Mouse (Mus musculus): ENCODE results near the gene Cracr2b. TPM values are rescaled to one million over a fixed set of nuclear protein-coding genes. Genes with fewer than 3 reads are reported as not detected.

The Cracr2b gene
- total and polyA plus RNA-seq, 3 experiments: not detected

DNA sequence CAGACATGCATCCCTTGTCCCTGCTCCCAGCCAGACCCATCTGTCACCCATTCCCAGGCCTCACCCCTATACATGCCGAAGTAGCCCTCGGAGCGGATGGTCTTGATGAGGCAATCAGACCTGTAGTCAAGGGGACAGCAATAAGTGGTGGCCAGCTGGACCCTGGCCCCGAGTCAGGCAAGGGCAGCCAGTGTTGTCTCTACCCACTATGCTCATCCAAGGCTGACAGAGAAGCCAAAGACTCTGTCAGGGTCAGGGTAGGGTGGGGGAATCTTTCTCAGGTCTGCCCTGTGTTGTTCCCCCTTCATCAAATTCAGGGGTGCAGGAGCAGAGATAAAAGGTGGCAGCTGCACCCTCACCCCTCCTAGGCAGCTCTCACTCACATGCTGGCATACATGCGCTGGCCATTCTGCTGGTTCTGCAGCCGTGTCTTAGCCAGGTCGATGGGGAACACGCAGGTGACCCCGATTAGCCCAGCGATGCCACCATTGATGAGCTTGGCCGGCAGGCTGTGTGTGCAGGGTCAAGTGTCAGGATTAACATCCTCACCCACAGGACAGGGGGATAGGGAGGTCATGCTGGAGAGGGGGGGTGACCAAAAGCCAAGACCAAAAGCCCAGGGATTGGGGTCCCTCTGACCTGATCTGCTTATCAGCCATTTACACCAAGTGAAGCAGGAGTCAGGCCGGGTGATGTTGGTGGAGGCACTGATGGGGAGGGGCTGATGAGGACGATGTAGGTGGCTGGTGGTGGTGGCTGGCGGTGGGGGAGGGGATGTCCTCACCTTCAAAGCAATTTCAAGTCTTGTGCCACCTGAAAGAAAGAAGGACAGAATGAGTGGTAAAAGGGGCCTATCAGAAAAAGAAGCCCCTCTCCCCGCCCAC lies 27.1 kb upstream of the Cracr2b start:
- Histone ChIP-seq H3K4me3 (replicated peaks in 1 of 3; ENCODE audit: low read depth in 2 of 3, low read length in 2 of 3, poor library complexity in 1 of 3) (peak overlapping the region; percentile 50 to 65 (median 55)), H3K9ac (ENCODE audit: insufficient read depth, low read depth) (no peak overlapping the region), H3K4me2 (ENCODE audit: insufficient read depth, low read depth, poor library complexity, severe bottlenecking) (peak overlapping the region; percentile 92; the same call in 1 of the 2 replicates), H3K79me2 (replicated peaks; ENCODE audit: control insufficient read depth, extremely low read depth, insufficient read depth, poor library complexity, severe bottlenecking) (peaks cover 12% of the 10 kb centered on the region), H3K9me3 (replicated peaks; ENCODE audit: low read length) (no peaks in the 10 kb centered on the region), H3K36me3 (replicated peaks in 1 of 2; ENCODE audit: control insufficient read depth in 1 of 2, insufficient read depth in 1 of 2, low read length in 1 of 2) (peaks cover 49 to 62% of the 10 kb centered on the region in 2 experiments), H3K27me3 (replicated peaks) (no peaks in the 10 kb centered on the region), H3K4me1 (ENCODE audit: control insufficient read depth in 1 of 2, insufficient read depth in 2 of 2) (peaks cover 17 to 35% of the 10 kb centered on the region in 2 experiments), H3K27ac (ENCODE audit: insufficient read depth, low read depth) (no peak overlapping the region)
- dilution Hi-C loops (cut with MboI; ENCODE audit: extremely low pct_ligation_motif_present, extremely low pct_unique_long_range_greater_than_20kb, low sequenced_read_pairs) (no loop called here), in situ Hi-C loops (cut with MboI; ENCODE audit: low pct_ligation_motif_present, low pct_unique_long_range_greater_than_20kb, low sequenced_read_pairs) (no loop called here)
- DNase-seq (ENCODE audit: extremely low read depth): no peak
- TF ChIP-seq ELF1 (IDR thresholded peaks at IDR 0.05; ENCODE audit: low read depth, low read length) (no peak), TBP (conservative IDR thresholded peaks at IDR 0.05; ENCODE audit: low read depth, low read length) (no peak), JUN (IDR thresholded peaks at IDR 0.05; ENCODE audit: insufficient read depth, low read depth, low read length) (no peak), MAX (IDR thresholded peaks at IDR 0.05; ENCODE audit: low read length) (no peak), SIN3A (IDR thresholded peaks at IDR 0.05; ENCODE audit: low read length) (no peak), POLR2AphosphoS2 (IDR thresholded peaks at IDR 0.05; ENCODE audit: low read depth, low read length) (no peak)

DNA sequence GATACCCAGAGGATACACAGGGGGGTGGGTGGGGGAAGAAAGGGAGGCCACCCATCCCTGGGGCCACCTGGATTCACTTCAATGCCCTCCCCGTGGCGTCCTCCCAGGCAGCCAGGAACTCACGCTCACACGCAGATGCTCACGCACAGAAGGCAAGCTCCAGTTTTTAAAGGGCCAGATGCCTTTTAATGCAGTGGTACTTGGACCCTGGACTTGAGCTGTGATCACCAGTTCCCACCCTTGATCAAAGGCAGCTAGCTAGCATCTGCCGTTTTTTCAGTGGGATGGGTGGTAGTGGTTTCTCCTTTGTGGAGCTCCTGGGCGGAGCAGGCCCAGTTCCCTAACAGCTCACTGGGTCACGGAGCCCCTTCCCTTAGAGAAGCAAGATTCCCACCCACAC lies 26.4 kb upstream of the Cracr2b start:
- TF ChIP-seq BHLHE40 (IDR thresholded peaks at IDR 0.05; ENCODE audit: low read depth, low read length): peak; percentile 73
- no peak for TF ChIP-seq ZKSCAN1 (IDR thresholded peaks at IDR 0.05; ENCODE audit: borderline replicate concordance, low read depth, low read length)
- peak; percentile 52; the same call in 1 of the 2 replicates for TF ChIP-seq NRF1 (IDR thresholded peaks at IDR 0.05; ENCODE audit: low read depth, low read length)
- Histone ChIP-seq H3K9me3 (replicated peaks; ENCODE audit: low read length) (no peaks in the 10 kb centered on the region), H3K27me3 (replicated peaks) (no peaks in the 10 kb centered on the region), H3K36me3 (replicated peaks in 1 of 2; ENCODE audit: control insufficient read depth in 1 of 2, insufficient read depth in 1 of 2, low read length in 1 of 2) (peaks cover 56 to 65% of the 10 kb centered on the region in 2 experiments), H3K27ac (ENCODE audit: insufficient read depth, low read depth) (no peak overlapping the region), H3K4me1 (ENCODE audit: control insufficient read depth in 1 of 2, insufficient read depth in 2 of 2) (peaks cover 17 to 35% of the 10 kb centered on the region in 2 experiments), H3K4me2 (ENCODE audit: insufficient read depth, low read depth, poor library complexity, severe bottlenecking) (peak overlapping the region; percentile 92), H3K9ac (ENCODE audit: insufficient read depth, low read depth) (peak overlapping the region; percentile 62; the same call in 1 of the 2 replicates), H3K4me3 (replicated peaks in 1 of 3; ENCODE audit: low read depth in 2 of 3, low read length in 2 of 3, poor library complexity in 1 of 3) (peak overlapping the region; percentile 50 to 65 (median 55)), H3K79me2 (replicated peaks; ENCODE audit: control insufficient read depth, extremely low read depth, insufficient read depth, poor library complexity, severe bottlenecking) (peaks cover 12% of the 10 kb centered on the region)
- peak; percentile 65 for DNase-seq (ENCODE audit: extremely low read depth)
- in situ Hi-C loops (cut with MboI; ENCODE audit: low pct_ligation_motif_present, low pct_unique_long_range_greater_than_20kb, low sequenced_read_pairs) (no loop called here), dilution Hi-C loops (cut with MboI; ENCODE audit: extremely low pct_ligation_motif_present, extremely low pct_unique_long_range_greater_than_20kb, low sequenced_read_pairs) (no loop called here)

DNA sequence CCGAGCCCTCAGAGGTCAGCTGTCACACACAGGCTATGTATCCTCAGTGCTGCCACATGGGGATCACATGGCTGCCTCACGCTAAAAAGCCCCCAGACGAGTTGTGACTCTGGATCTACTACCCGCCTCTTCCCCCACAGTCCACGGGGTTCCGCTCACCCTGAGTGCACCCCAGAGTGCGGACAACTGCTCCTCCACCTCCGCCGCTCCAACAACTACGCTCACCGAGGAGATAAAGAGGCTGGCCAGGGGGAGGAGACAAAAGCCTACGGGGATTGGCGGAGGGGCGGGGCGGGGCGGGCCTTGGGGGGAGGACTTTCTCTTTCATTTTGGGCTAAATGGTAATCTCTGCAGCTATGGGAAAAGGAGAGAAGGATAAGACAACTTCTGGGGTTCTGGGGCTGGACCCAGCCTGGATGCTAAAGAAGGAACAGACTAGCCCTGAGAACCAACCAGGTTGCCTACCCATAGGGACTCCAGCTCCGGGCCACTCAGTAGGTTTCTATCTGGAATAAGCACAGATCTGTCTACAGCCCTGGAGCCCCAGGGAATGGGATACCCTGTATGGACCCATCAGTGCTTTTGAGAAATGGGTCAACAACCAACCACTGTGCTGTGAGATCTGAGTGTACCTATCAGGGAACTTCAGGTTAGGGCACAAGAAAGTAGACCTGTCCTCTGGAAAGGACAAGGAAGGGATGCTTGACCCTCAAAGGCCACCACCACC lies 25.6 kb upstream of the Cracr2b start:
- Histone ChIP-seq H3K36me3 (replicated peaks in 1 of 2; ENCODE audit: control insufficient read depth in 1 of 2, insufficient read depth in 1 of 2, low read length in 1 of 2) (peaks cover 62 to 66% of the 10 kb centered on the region in 2 experiments), H3K4me1 (ENCODE audit: control insufficient read depth in 1 of 2, insufficient read depth in 2 of 2) (peaks cover 17 to 37% of the 10 kb centered on the region in 2 experiments), H3K4me2 (ENCODE audit: insufficient read depth, low read depth, poor library complexity, severe bottlenecking) (peak overlapping the region; percentile 92), H3K9ac (ENCODE audit: insufficient read depth, low read depth) (peak overlapping the region; percentile 62), H3K27ac (ENCODE audit: insufficient read depth, low read depth) (peak overlapping the region; percentile 28; the same call in 1 of the 2 replicates), H3K4me3 (replicated peaks in 1 of 3; ENCODE audit: low read depth in 2 of 3, low read length in 2 of 3, poor library complexity in 1 of 3) (peak overlapping the region; percentile 50 to 65 (median 55)), H3K79me2 (replicated peaks; ENCODE audit: control insufficient read depth, extremely low read depth, insufficient read depth, poor library complexity, severe bottlenecking) (peaks cover 12% of the 10 kb centered on the region), H3K27me3 (replicated peaks) (no peaks in the 10 kb centered on the region), H3K9me3 (replicated peaks; ENCODE audit: low read length) (no peaks in the 10 kb centered on the region)
- peak; percentile 67 for DNase-seq (ENCODE audit: extremely low read depth)
- in situ Hi-C loops (cut with MboI; ENCODE audit: low pct_ligation_motif_present, low pct_unique_long_range_greater_than_20kb, low sequenced_read_pairs): no loop called here
- dilution Hi-C loops (cut with MboI; ENCODE audit: extremely low pct_ligation_motif_present, extremely low pct_unique_long_range_greater_than_20kb, low sequenced_read_pairs): no loop called here
- no peak for TF ChIP-seq IRF4 (IDR thresholded peaks at IDR 0.05; ENCODE audit: low read depth, low read length)
- peak; percentile 58 for TF ChIP-seq POLR2A (IDR thresholded peaks at IDR 0.05; ENCODE audit: low read depth, low read length)
- TF ChIP-seq USF1 (IDR thresholded peaks at IDR 0.05; ENCODE audit: low read depth, low read length): no peak
- TF ChIP-seq MYC (IDR thresholded peaks at IDR 0.05; ENCODE audit: low read depth, low read length): 0 out of 2 replicates have a peak, but pooled peaks have one; percentile 43
- TF ChIP-seq MXI1 (IDR thresholded peaks at IDR 0.05; ENCODE audit: low read depth, low read length): peak; percentile 81
- no peak for TF ChIP-seq RCOR1 (conservative IDR thresholded peaks at IDR 0.05; ENCODE audit: low read depth, low read length)
- no peak for TF ChIP-seq CHD1 (IDR thresholded peaks at IDR 0.05; ENCODE audit: low read depth, low read length)
- TF ChIP-seq JUND (conservative IDR thresholded peaks at IDR 0.05; ENCODE audit: low read depth, low read length): no peak
- TF ChIP-seq USF2 (conservative IDR thresholded peaks at IDR 0.05; ENCODE audit: low read depth, low read length): no peak
- no peak for TF ChIP-seq NRF1 (IDR thresholded peaks at IDR 0.05; ENCODE audit: low read depth, low read length)
- no peak for TF ChIP-seq E2F4 (IDR thresholded peaks at IDR 0.05; ENCODE audit: insufficient replicate concordance, low read depth, low read length)
- no peak for TF ChIP-seq MAX (IDR thresholded peaks at IDR 0.05; ENCODE audit: low read length)
- no peak for TF ChIP-seq HCFC1 (IDR thresholded peaks at IDR 0.05; ENCODE audit: low read depth, low read length)
- no peak for TF ChIP-seq EP300 (IDR thresholded peaks at IDR 0.05; ENCODE audit: low read length)
- no peak for TF ChIP-seq TBP (conservative IDR thresholded peaks at IDR 0.05; ENCODE audit: low read depth, low read length)
- no peak for TF ChIP-seq ZKSCAN1 (IDR thresholded peaks at IDR 0.05; ENCODE audit: borderline replicate concordance, low read depth, low read length)
- no peak for TF ChIP-seq ELF1 (IDR thresholded peaks at IDR 0.05; ENCODE audit: low read depth, low read length)
- TF ChIP-seq POLR2AphosphoS2 (IDR thresholded peaks at IDR 0.05; ENCODE audit: low read depth, low read length): no peak
